Mouse (Mus musculus): ENCODE measurements around the gene Adprhl2.

GRCm38 (mm10) chr4:126300916-126301583 lies 20.5 kb downstream of the Adprhl2 start:
- TF ChIP-seq CTCF (IDR thresholded peaks at IDR 0.05; ENCODE audit: low read depth), result no peak
- TF ChIP-seq EP300 (optimal IDR thresholded peaks at IDR 0.05), result no peak

All from stomach, postnatal 0 days (tissue).